Mouse (Mus musculus): ENCODE data around the gene Ifrd2.

- peak; percentile 57; the same call in 1 of the 2 replicates for TF ChIP-seq POLR2AphosphoS2 (IDR thresholded peaks at IDR 0.05; ENCODE audit: low read length)
- peak; percentile 31; the same call in 1 of the 2 replicates for TF ChIP-seq MXI1 (IDR thresholded peaks at IDR 0.05; ENCODE audit: low read depth, low read length)
- TF ChIP-seq CTCF (IDR thresholded peaks at IDR 0.05 in 2 of 3, conservative IDR thresholded peaks at IDR 0.05 in 1 of 3; ENCODE audit: control insufficient read depth in 1 of 3, insufficient read depth in 1 of 3, low read depth in 2 of 3, low read length in 3 of 3, poor library complexity in 1 of 3, severe bottlenecking in 1 of 3): no peak
- no peak for TF ChIP-seq BHLHE40 (IDR thresholded peaks at IDR 0.05; ENCODE audit: borderline replicate concordance, low read depth, low read length)
- TF ChIP-seq ZKSCAN1 (IDR thresholded peaks at IDR 0.05; ENCODE audit: low read depth, low read length): no peak
- no peak for TF ChIP-seq UBTF (IDR thresholded peaks at IDR 0.05; ENCODE audit: borderline replicate concordance, insufficient read depth, low read depth, low read length)
- TF ChIP-seq GATA1 (IDR thresholded peaks at IDR 0.05; ENCODE audit: low read depth, low read length): no peak
- TF ChIP-seq EP300 (IDR thresholded peaks at IDR 0.05; ENCODE audit: low read depth in 1 of 2, low read length in 2 of 2): no peak
- TF ChIP-seq USF2 (IDR thresholded peaks at IDR 0.05; ENCODE audit: borderline replicate concordance in 1 of 2, insufficient read depth in 1 of 2, low read depth in 1 of 2, low read length in 2 of 2): no peak
- TF ChIP-seq RCOR1 (IDR thresholded peaks at IDR 0.05; ENCODE audit: low read depth, low read length): no peak
- TF ChIP-seq CHD1 (IDR thresholded peaks at IDR 0.05; ENCODE audit: low read depth, low read length): no peak
- TF ChIP-seq POLR2A (IDR thresholded peaks at IDR 0.05; ENCODE audit: control insufficient read depth in 1 of 2, insufficient read depth in 1 of 2, low read depth in 1 of 2, low read length in 2 of 2, poor library complexity in 1 of 2): peak; percentile 45 to 65; a peak in 2 of 4 replicates
- TF ChIP-seq ZC3H11A (IDR thresholded peaks at IDR 0.05; ENCODE audit: low read depth, low read length): no peak
These were observed 10.9 kb upstream of the Ifrd2 start, which contains the start of gene Hyal1 for GRCm38 (mm10) chr9:107576357-107577107.

Measured in MEL (cell line).